Mouse (Mus musculus): Measurements from ENCODE around the gene Usp9x. TPM values are rescaled to one million over a fixed set of nuclear protein-coding genes. Genes with fewer than 3 reads are reported as not detected.

The Usp9x gene
- 154 and 156 TPM in 2 replicates for total RNA-seq (2021)
- long read RNA-seq, experiment 1, partial matches to known transcripts: 9 of 12 reads
- long read RNA-seq, experiment 1, other reads (novel, unspliced or antisense): 3 of 12 reads
- long read RNA-seq, experiment 2, partial matches to known transcripts: 7 of 10 reads
- long read RNA-seq, experiment 2, other reads (novel, unspliced or antisense): 3 of 10 reads

DNA sequence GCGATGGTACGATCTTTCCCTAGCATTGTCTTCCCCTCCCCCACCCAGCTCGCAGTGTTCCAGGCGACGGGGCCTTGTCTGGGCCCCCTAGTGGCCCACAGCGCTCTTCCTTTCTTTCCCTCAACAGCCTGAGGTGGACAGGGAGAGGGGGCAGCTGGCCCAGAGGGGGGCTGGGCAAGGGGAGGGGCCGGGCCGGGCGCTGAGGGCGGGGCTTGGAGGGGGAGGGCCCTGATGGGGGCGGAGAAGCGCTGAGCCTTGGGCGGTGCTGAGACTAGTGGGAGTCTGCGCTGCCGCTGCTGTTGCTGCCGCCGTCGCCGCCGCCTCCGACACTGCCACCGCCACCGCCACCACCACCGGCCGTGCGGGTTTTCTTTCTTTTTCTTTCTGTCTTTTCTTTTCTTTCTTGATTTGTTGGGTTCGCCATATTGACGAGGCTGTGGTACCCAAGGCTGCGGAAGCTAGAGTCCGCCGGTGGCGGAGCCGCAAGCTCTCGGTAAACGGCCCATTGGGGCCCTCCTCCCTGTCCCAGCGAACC, at the start of gene Usp9x:
TSS of gene Usp9x (plus strand) at position 258 of the 535 bp plus-strand sequence.
- peak; percentile 94 for DNase-seq

- DNase-seq: no peak
Measured at GRCm38 (mm10) chrX:13022547-13023310, 48.6 kb upstream of the Usp9x start.

GRCm38 (mm10) chrX:13024539-13025202, 46.6 kb upstream of the Usp9x start:
- DNase-seq: no peak

DNA sequence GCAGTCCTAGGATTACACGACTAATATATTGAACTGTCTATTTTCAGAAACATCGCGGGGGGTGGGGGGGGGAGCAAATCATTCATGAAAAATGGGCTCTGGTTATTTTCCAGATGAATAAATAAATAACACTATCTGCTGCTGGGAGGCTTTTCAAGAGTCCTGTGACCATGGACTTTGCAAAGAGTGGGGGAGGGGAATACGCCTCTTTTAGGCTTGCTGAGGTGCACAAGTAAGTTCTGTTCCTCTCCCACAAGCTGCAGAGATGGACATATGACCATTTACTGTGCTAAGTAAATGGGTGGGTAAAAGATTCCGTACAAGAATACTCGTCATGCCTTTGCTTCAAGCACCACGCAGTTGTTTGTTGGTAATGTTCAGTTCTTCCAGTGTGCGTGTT, 46.0 kb upstream of the Usp9x start:
- no peak for DNase-seq

DNA sequence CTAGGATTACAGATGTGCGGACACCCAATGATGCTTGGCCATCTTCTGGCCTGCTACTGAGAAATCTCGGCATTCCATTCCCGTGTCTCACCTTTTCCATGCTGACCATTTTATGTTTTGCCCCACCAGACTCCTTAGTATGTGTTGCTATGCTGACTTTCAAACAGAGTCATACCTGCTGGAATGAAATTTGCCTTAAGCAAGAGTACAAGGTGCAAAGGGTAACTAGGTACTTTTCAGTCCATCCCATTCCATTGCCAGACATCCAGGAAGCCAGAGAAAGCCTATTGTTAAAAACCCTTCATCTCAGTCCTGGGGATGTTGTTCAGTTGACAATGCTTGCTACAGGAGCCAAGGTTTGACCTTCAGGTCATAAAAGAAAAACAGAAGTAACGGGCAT, 43.1 kb upstream of the Usp9x start:
- no peak for DNase-seq

DNA sequence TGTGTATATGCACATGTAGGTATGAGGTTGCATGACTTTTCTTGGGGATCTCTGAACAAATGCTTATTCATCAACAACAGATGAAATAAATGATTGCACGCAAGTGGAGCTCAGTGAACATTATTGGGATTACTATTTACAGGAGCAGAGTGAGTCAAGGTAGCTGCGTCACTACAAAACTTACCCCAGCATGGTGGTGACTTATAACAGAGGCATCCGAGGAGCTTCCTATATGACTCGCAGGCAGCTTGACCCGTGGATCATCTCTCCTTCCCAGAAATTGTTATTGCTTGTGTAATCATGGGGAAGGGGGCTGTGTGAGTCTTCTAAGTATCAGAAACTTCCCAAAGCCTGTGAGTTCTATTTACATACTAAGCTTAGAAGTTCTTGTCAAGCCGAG, 41.3 kb upstream of the Usp9x start:
- no peak for DNase-seq

- DNase-seq: no peak
Measured at GRCm38 (mm10) chrX:13037085-13037484, 34.2 kb upstream of the Usp9x start.

DNA sequence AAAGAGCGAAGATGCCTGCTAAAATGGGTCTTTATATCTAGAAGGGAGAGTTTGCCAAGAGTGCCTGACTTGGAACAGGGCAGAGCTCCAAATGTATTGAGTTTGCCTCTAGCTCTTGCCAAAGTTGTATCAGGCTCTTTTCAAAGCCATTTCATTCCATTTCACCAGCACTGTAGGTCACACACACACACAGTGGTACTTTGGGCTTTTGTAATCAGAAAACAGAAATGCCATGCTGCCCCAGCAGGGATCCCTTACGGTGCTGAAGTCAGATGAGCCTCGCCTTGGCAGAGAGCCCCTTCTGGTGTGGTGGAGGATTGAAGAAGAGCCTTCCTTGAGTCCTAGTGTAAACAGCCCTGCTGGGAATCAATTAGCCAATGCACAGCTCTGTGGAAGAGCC, 32.1 kb upstream of the Usp9x start:
- peak; percentile 6 for DNase-seq

GRCm38 (mm10) chrX:13040391-13040790, 30.9 kb upstream of the Usp9x start:
- no peak for DNase-seq

DNA sequence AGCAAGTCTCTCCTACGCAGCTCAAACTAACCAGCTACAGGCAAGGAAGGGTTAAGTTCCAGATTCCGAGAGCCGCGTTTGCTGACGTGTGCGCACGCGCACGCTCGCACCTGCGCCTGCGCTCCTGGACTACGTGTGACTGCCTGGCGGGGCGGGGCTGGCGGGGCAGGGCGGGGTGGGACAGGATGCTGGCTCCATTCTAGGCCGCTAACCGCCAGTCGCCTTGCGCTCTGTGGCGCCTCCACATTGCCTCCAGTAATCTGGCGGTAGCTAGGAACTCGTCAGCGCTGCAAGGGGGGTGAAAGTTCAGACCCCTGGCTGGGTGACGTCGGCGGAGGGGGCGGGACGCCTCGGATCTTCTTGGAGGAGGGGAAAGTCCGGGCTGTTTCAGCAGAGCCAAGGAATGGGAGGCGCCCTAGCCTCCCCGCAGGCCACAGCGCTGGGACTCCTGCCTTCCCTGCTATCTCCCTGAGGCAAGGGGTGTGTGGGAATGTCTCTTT, 29.6 kb upstream of the Usp9x start:
- DNase-seq: peak; percentile 97

DNA sequence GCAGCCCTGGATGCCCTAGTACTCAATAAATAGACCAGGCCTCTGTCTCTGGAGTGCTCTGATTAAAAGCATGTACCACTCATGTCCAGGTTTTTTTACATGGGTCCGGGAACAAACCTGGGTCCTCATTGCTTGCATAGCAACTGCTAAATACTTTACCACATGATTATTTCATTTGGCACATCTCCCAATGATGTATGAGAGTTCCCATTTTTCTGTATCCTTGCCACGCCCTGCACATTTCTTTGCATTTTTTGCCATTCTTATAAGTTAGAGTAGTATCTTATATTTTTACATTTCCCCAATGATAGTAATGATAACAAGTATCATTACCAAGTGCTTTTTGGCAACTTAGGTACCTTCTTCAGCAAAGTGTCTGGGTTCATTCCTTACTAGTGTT, 27.5 kb upstream of the Usp9x start:
- no peak for DNase-seq

DNA sequence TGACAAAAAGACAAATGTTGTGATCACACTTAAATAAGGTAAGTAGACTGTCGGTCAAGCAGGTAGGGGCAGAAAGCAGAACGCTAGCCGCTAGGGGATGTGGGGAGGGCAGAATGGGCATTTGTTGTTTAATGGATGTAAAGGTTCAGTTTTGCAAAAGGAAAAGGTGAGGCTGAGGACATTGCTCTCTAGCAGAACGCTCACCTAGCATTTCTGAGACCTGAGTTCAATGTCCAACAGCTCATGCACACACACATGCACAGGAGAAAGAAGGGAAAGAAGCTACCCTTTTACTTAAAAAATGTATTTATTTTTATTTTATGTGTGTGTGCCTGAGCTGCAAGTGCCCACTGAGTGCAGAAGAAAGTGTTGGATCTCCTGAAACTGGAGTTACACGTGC, 26.6 kb upstream of the Usp9x start:
- no peak for DNase-seq

GRCm38 (mm10) chrX:13046893-13047435, 24.3 kb upstream of the Usp9x start:
- no peak for DNase-seq

DNA sequence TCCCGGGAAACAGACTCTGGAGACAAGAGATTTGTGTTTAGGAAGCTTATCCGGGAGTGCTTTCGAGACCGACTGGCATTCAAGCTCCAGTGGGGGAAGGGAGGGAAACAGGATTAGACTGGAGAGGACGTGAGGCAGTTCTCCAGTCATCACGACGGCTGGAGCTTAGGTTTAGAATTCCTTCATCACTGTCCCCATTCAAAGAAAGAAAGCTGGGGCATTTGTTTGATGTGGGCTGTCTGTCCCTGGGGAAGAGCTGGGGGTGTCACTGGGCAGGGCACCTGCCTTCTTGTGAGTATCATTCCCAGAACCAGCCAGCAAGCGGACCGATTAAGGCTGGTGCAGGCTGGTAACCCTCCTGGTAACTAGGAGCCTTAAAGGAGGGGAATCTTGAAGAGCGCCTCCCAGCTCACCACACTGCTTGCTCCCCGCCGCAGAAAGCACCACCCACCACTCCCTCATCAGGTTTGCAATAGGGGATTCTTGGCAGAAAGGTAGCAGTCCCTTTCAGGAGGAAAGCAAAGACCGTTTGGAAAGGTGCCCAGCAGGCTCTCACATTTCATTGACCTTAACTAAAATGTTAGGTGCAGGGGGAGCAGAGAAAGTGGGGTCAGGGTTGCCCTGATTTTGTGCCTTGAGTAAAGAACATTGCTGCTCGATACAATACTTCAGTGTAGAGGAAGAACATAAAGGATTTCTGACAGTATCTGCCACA, 23.5 kb upstream of the Usp9x start:
- peak; percentile 49 for DNase-seq

DNA sequence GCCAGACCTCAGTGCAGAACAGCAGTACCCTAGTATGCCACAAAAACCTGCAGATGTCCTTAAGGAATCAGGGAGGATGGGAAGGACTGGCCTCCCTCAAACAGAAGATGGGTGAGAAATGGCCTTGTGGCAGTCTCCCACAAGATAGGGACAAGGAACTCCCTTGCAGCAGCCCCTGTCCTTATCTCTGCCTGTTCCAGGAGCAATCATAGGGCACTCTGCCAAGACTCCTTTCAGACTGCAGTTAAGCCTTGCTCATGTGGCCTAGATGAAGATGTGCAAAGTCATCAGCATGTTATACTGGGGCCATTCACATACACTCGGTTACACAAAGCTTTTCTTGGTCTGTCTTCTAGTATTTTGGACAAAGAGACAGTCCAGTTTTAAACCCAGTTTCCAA, 16.7 kb upstream of the Usp9x start:
- DNase-seq: no peak

- no peak for DNase-seq
Measured at GRCm38 (mm10) chrX:13061961-13062360, 9.3 kb upstream of the Usp9x start.

- no peak for DNase-seq
Measured at GRCm38 (mm10) chrX:13064273-13064925, 6.9 kb upstream of the Usp9x start.

DNA sequence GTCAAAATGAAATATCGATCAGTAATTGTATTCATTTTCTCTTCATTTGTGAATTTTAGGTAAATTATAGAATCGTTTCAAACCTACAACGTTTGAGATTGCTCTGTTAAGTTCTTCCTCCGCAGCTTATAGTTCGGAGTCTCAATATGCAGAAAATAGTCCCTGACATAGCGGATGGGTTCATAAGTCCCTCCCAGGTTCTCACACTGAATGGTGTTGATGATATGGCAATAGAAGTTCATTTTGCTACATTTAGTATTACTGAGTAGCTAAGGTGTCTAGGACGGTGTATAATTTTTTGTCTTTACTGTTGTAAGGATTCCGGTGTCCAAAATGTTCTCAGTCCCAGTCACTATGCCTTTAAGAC, 1.1 kb upstream of the Usp9x start:
- DNase-seq: no peak

DNA sequence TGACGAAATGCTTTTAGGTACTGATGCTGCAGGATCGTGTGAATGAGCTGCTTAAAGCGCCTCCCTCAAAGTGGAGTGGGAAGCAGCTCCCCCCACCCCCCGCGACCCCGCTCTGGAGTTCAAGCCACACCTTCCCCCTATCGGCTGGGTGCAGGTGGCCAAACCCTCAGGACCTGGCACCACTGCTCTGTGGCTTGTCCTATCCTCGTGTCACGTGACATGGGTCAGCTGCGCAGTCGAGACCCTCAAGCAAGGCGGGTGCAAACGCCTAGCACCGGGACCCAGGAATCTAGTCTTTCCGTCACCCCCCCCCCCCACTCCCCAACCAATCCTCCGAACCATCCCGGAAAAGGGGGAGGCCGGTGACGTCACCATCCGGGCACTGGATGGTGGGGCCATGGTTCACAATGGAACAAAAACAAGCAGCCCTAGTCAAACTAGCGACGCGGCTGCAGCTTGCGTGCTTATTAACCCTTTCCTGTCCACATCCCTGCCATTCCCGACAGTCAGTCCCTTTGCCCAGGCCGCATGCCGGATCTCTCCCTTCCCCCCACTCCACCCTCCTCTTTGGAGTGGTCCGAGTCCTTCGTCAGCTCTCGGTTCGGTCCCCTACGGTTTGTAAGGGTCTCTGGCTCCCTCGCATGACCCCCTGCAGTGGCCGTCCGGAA, 591 bp upstream of the Usp9x start:
- DNase-seq: peak; percentile 95

DNA sequence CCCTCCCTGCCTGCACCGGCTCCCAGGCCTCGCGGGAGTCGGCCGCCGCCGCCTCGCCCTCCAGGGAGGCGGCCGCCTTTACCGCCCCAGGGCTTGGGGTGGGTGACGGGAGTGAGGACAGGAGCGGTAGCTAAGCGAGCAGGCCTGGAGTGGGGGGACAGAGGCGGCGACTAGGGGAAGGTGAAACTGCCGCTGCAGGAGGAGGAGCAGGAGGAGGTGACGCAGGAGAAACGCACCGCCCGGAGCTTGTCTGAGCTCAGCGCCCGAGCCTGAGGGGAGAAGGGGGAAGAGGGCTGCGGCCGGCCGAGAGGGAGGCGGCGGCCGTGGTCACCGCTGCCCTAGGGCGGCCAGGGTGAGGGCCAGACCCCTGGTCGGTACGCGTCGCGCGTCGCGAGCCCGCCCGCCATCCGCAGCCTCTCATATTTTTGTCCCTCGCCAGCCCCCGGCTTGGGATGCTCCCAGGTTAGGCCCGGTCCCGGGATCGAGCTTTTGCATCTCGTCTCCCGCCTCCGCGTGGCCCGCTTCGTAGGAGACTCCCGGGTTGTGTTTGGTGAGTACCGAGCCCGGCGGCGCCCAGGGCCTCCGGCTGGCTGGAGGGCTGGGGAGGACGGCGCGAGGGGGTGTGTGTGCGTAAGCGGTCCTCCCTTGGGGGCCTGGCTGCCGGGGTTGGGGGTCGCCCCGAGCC, 620 bp downstream of the Usp9x start:
- DNase-seq: peak; percentile 83

Measured in adrenal gland, postnatal 14 days (tissue).